Mouse (Mus musculus) adrenal gland, postnatal 14 days (tissue): Measurements from ENCODE around the gene Gm11437. TPM values are rescaled to one million over a fixed set of nuclear protein-coding genes. Genes with fewer than 3 reads are reported as not detected.

ENCODE experiments used
- DNase-seq: peaks from one replicate; pipeline ENCODE4 v3.0.0; 2021; ENCODE audit warnings: mixed read lengths
- total RNA-seq: library from RNA; stranded (reverse); gene quantifications from 2 replicates; pipeline ENCODE4 v1.2.3, GENCODE M21; 2021

Gm11437 gene
- total RNA-seq, 1 experiment from 2014 or later: 0.26 TPM

DNA sequence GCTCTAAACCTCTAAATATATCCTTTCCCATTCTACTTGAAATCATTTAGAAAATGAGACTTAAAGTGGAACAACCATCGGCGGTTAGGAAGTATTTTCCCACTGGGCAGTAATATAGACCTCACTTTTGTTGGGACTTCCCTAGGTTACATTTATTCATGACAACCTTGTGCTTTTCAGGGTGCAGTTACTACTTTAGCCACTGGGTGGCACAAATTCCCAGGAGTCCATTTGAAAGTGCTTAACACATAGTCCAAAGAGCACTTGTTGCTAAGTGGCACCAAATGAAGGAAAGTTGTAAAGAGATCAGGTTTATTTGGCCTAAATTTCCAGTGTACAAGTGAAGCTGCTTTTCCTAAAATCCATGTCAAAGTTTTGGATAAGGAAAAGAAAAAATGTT lies 25.5 kb downstream of the Gm11437 start:
- peak; percentile 65 for DNase-seq

DNA sequence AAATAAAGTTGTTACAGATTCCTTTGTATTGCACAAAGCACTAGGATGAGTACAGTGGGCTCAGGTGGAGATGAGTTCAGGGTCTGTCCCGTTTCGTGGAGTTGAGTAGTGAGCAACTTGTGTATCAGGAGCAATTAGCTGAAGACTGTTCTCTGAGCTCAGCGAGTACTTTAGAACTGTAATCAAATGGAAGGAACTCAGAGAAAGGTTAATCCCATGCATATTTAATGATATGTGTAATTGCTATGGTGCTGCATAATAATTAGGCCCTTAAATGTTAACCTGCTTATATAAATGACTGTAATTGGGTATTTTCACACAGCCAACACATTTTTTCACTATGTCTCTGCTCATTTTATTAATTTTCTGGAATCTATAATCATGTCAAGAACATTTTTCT lies 30.8 kb downstream of the Gm11437 start:
- no peak for DNase-seq

DNA sequence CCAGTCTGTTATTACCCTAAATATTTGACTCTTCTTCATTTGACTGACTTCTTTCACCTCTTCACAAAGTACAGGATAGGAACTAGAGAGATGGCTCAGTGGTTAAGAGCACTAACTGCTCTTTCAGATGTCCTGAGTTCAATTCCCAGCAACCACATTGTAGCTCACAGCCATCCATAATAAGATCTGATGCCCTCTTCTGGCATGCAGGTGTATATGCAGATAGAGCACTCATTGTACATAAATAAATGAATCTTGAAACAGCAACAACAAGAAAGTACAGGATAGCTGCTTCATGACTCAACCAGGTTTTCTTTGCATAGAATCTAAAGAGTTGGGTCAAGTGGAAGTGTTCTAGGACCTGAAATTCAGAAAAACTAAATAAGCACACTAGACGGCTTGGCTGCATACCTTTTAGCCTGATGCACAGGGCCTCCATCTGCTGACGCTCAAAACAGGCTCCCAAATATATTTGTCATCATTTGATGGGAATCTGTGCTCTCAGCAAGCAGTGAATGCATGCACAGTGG lies 32.9 kb downstream of the Gm11437 start:
- no peak for DNase-seq

DNA sequence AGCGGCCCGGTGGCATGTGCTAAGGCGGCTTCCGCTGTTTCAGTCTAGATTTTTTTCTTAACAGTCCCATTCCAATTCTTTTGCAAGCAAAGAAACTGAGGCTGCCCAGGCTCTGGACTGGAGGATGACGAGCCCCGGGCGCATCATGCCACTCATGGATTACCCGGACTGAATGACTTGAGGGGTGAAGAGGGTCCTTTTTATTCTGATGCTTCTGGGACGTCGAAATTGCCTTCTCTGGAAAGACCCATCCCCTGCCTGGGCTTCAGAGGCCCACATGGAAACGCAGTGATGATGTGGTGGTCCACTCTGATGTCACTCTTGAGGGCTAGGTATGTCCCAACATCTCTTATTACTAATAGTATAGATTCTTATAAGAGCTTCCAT lies 37.5 kb downstream of the Gm11437 start:
- DNase-seq: no peak

DNA sequence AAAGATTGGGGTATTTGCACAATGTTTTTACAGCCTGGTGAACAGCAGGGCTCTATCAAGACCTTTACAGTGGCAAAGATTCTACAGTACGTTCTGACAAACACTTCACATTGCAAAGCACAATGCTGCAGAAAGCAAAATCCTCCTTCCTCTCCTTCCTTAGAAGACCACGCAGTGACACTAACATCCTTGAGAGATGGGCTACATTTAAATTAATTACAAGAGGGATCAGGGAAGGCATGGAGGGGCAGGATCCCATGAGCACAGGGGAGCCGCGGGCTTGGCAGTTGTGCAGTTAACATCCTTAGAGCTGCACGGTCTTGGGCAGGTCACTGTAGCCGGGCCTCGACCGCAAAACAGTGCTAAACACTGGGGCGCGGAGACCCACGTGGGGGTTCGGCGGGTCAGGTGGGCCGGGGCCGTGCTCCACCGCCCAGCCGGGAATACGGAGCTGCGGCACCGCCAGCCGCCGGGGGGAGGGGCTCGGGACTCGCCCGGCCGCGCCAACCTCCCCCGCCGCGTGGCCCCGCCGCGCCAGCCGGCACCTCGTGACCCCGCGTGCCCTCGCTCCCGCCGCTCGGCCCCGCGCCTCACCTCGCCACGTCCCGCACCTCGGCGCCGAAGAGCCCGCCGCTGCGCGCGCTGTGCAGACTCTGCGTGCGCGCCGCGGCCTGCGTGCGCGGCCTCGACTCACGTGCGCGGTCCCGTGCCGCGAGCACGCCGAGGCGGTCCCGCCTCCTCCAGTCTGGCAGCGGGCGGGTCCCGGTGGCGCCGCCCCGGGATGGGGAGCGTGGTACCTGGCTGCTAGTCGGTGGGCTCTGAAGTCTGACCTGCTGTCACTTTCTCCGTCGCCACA lies 38.1 kb downstream of the Gm11437 start, which contains the start of the genes Tada2a and Acaca:
TSS of gene Tada2a (minus strand) at position 658 of the 856 bp plus-strand sequence.
TSS of gene Acaca (plus strand) at position 730 of the 856 bp plus-strand sequence.
- peak; percentile 88 for DNase-seq

DNA sequence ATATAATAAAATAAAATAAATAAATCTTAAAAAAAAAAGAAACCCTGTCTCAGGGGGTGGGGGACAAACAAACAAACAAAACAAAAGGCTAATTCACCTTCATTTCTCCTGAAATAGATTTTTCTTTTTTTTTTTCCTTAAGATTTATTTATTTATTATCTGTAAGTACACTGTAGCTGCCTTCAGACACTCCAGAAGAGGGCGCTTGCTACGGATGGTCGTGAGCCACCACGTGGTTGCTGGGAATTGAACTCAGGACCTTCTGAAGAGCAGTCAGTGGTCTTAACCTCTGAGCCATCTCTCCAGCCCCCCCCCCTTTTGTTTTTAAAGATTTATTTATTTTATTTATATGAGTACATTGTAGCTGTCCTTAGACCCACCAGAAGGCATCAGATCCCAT lies 39.3 kb downstream of the Gm11437 start:
- DNase-seq: no peak

DNA sequence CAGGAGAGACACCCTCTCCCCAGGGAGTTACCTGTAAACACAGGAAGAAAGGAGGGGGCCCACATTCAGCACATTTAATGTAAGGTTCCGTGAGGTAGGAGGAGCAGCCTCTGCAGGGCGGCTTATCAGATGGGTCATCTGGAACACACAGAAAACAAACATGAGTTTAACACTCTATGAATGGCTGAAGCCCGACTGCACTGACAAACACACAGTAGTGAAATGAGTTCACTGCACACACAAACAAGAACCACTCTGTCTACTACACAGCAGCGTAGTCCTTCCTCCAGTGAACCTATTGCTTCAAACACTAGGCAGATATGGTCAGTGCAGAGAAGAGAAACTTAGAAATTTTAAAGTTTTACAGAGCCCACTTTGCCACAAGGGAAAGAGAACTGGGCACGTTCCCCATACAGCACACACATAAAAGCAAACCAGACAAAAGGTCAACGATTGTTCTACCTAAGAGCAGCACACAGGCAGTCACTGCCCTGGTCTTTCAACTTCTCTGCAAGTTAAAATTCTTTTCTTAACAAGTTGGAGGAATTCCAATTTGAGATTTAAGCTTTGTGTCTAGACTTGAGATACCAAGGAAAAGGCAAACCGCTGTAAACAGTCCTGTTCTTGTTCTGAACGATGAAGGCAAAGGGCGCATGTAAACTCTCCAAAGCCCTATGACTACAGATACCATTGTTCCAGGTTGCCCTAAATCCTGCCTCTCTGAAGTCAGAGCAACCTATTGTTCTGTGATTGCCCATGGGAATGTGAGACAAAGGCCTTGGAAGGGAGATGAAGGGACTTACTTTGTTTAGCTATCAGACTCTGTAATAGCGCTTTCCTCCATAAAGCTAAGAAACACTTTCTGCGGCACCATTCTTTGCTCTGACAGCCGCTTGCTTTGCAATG lies 46.0 kb downstream of the Gm11437 start:
- DNase-seq: no peak

DNA sequence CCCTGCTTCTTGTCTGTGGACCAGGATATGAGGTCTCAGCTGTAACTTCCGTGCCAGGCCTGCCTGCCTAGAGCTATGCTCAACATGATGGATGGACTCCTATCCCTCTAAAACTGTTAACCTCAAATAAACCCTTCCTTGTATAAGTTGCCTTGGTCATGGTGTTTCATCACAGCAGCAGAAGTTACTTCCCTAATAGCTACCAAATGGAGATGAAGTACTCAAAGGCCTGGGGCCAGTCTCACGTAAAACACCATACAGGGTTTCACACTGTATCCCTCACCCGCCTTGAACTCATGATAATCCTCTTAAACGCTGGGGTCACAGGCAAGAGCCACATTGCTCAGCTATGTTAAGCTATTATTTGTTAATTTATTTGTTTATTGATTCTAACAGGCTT lies 49.8 kb downstream of the Gm11437 start:
- no peak for DNase-seq

DNA sequence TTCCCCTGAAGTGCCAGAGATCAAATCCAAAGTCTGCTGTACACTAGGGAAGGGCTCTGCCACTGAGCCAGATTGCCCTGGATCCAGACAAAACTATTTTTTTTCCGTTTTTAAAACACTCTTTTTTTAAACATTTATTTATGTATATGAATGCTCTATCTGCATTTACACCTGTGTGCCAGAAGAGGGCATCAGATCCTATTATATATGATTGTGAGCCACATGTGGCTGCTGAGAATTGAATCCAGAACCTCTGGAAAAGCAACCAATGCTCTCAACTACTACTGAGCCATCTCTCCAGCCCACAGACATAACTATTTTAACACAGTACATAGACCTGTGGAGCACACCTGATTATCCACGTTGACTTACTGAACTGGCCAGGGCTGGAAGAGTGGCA lies 51.1 kb downstream of the Gm11437 start:
- DNase-seq: no peak

DNA sequence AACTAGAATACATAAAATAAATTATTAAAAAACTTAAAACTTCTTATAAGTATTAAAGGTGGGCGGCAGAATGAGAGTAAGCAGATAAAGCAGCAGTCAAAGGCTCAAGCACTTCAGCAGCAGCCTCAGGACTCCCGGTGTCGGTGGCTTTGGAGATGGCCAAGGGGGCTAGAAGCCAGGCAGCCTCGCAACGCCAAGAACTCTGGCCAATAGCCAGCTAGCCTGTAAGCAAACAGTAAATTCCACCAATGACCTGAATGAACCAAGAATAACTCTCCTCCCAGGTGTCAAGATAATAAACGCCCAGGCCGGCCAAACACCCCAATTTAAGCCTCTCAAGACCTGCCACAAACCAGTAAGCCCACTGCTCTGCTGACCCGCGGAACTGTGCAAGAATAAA lies 51.6 kb downstream of the Gm11437 start:
- peak; percentile 36 for DNase-seq

DNA sequence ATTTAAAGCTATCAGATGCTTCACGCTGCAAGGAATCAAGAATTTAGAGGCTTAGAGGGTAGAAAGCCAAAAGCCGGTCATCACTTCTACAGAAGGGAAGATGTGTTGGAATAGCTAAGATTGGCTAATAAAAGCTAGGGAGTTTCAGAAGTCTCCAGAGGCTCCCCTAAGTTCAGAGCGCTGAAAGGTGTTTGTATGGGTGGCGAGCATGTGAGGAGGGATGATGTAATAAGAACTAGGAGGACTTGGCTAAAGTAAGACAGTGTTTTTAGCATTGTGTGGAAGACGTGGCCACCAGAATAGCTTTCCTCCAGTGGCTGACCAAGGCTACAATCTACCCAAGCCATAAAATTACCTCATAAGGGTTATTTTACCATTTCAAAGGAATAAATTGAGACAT lies 53.7 kb downstream of the Gm11437 start:
- no peak for DNase-seq

DNA sequence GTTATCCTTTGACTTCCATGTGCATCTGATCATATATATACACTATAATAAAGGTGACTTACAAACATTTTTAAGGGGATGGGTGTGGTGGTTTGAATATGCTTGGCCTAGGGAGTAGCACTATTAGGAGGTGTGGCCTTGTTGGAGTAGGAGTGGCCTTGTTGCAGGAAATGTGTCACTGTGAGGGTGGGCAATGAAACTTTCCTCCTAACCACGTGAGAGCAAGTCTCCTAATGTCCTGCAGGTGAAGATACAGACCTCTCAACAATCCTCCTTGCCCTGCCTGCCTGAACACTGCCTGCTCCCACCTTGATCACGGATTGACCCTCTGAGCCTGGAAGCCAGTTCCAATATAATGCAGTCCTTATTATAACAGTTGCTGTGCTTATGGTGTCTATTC lies 60.1 kb downstream of the Gm11437 start:
- no peak for DNase-seq

DNA sequence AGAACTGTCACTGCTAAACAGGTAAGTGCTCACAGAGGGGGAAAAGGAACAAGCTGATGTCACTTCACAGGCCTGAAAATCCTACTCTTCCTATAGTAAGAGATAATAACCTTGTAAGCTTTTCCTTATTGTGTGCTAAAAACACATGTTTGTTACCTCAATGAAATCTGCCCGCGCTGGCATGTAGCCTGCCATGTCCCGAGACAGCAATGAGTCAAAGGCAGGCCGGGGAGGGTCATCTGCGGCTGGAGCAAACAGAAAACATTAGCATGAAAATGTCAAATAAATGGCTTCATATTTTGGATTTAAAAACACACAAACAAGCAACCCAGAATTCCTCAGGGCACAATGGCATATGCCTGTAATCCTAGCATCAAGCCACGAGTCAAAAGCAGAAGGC lies 63.2 kb downstream of the Gm11437 start:
- DNase-seq: peak; percentile 59

DNA sequence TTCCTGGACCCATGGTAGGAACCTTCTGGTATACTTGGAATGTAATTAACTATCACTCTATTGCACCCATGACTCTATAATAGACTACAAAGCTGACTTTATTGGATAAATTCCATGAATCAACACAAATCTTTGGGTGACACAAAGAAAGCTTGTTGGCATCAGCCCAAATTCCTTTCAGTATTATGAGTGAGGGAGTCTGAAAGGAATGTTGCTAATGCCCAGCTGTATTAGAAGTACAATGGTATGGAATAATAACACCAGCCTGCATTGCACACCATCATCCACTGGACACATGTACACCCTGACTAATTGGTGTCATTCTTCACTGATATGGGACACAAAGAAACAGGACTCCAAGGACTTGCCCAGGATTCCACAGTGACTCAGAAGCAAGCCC lies 66.1 kb downstream of the Gm11437 start:
- peak; percentile 10 for DNase-seq

Other genes starting within 250 kb of the Gm11437 start
- 18.7 and 19.7 TPM in 2 replicates for gene Ddx52, start 225.4 kb downstream of the Gm11437 start, total RNA-seq
- gene Synrg, start 203.0 kb downstream of the Gm11437 start, total RNA-seq: 38.6 and 45.5 TPM in 2 replicates
- gene Dusp14, start 98.2 kb downstream of the Gm11437 start, total RNA-seq: 4.4 and 4.9 TPM in 2 replicates
- gene Tada2a, start 37.9 kb downstream of the Gm11437 start, total RNA-seq: 15.5 and 16.7 TPM in 2 replicates
- 80.0 and 100 TPM in 2 replicates for gene Acaca, start 37.8 kb downstream of the Gm11437 start, total RNA-seq